Mouse (Mus musculus) lung, adult 18-20 months (tissue): ENCODE measurements around the gene Gm6614.
"Not testable (repeated sequence)": the region's sequence is repeated elsewhere in the genome, so short reads cannot be mapped to it uniquely, and the experiment has no call there.

Source experiments
- DNase-seq, 2 experiments: peaks; one replicate each; pipeline ENCODE4 v3.0.0; 2022; ENCODE audit warnings: mixed read lengths in 2 of 2

Gm6614 gene

DNA sequence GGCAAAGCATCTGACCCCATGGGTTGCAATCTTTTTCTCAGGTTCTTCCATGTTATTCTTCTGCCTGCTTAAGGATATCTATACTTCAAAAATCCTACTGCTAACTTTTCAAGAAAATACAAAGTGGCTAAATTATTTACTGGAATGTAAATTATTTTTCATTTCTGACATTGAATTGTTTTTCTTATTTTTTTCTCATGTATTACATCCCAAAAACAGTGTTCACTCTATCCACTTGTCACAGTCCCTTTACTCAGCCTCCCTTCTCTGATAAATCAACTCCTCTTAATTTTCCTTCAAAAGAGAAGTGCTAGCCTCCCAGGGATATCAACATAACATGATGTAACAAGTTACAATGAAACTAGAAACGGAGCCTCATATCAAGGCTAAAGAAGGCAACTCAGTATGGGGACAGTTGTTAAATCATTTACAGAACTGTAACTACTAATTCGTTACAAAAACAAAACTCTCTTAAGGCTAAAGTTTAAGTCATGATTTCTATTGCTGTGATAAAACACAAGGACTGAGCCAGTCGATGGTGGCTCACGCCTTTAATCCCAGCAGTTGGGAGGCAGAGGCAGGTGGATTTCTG, at the start of gene Gm6614:
Gene Gm6614 (minus strand): TSS at position 51 of the 592 bp plus-strand sequence.
- DNase-seq: no peak

- not testable (repeated sequence) for DNase-seq
Measured at GRCm38 (mm10) chr6:142058281-142058680, 47.1 kb upstream of the Gm6614 start.

GRCm38 (mm10) chr6:142047689-142048088, 36.5 kb upstream of the Gm6614 start:
- DNase-seq: no peak

DNA sequence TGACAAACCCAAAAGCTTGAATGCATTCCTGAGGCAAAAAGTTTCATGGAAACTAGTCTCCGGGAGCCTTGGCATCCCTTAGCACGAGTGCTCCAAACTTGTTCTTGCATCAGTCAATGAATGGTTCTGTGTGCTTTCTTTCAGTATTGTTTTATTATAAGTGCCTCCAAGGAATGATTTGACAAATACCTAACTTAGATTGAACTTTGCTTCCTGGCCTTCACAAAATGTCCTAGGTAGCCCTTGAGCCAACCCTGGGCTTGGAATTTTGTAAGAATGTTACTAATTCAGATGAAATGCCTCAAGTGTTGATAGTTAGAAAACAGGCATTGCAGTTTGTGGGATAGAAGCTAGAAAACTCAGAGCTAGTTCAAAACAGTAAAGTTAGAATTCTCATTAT, 34.5 kb upstream of the Gm6614 start:
- DNase-seq: no peak

- no peak for DNase-seq
Measured at GRCm38 (mm10) chr6:142041896-142042295, 30.7 kb upstream of the Gm6614 start.

DNA sequence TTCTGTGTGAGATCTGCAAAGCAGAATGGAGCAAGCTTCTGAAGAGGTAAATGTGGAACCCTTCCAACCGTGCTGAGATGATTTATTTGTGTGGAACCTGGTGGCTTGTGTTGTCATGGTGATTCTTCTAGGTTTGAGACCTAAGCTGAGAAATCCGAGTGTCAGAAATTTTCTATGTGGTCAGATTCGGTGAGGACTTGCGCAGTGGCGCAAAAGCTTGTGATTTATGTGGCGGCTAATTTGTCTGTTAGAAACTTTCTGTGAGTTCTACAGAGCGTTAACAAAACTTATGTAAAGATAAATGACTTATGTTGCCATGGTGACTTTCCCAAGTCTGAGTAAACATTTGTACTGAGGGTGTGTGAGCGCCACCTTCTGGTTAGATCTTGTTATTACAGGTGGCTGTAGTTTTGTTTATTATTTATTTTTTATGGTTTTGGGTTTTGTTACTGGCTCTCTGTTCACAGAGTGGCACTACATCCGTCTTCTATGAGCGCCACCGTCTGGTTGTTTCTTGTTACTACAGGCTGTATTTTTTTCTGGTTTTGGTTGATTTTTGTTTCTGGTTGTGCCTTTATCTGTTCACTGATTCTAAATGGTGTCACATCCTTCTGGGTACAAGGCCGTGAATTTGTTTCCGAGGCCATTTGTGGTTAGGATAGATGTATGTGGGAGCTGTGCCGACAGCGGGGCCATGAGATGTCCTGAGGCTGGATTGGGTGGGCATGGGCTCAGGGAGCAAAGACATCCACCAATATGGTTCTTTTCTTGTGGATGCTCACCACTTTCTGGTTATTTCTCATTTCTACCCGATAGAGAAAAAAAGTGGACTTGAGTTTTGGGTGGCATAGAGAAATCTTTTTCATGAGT, 29.3 kb upstream of the Gm6614 start:
- DNase-seq: peak in 1 of 2 experiments; percentile 11

DNA sequence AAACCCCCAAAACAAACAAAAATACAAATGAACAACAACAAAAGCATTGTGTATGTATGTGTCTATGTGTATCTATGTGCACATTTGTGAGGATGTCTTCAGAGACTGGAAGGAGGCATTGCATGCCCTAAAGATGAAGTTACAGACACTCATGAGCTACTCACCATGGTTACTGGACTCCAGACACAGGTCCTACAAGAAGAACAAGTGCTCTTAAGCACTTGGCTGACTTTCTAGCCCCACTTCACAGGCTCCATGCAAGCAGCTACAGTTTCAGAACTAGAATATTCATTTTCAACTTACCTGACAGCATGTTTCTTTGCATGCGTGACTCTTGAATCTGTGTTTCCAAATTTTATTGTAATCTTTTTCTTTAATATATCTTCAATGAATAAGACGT, 24.6 kb upstream of the Gm6614 start:
- peak in 1 of 2 experiments; percentile 23 for DNase-seq

DNA sequence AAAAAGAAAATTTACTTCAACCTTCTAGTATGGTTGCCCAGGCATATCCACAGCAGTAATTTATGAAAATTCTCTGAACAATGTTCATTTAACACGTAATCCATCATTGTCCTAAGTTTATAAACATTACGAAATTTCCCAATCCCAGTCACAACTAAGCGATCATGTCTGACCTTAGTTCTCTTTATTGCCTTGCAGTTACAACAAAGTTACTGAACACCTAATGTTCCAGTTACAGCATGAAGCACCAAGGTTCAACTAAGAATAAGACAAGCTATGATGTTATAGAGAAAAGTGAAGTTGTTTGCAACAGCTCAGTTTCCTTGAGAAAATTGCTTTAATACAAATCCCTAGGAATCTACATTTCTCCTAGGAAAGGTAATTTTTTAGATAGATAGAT, 10.5 kb upstream of the Gm6614 start:
- DNase-seq: no peak

- DNase-seq: no peak
Measured at GRCm38 (mm10) chr6:141986772-141987171, 24.4 kb downstream of the Gm6614 start.

DNA sequence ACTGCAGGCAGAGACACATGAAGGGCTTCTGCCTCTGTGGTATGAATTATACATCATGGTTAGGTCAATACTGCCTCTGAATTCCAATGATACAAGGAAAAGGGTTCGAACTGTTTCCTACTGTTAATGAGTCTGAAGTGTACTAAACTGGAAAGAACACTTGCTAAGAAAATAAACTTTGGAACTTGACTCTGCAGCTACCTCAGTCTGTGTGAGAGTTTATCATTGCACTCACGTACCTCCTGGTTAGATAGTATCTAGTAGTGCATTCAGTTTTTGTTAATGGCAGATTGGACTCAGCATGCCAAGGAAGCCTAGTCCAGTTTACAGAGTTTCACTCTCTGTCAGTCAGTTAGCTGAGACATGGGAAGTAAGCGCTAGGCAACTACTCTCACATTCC, 26.6 kb downstream of the Gm6614 start:
- DNase-seq: no peak

DNA sequence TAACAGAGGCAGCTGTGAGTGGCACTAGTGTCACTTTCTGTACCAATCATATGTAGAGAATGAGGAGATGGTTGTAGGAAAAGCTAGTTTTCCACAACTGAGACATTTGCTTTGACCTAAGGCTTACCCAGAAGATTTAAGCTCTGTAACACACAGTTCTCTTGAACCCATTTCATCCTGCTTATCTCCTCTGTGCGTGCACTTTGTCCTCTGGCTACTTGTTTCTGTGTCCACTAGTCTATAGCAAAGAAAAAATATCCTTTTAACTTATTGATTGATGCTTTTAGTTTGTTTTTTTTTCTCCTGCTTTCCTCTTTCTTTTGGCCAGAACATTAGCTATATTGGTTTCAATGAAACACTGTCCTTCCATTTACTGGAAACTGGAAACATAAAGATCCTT, 48.8 kb downstream of the Gm6614 start:
- no peak for DNase-seq

GRCm38 (mm10) chr6:141961861-141962260, 49.4 kb downstream of the Gm6614 start:
- DNase-seq: no peak

DNA sequence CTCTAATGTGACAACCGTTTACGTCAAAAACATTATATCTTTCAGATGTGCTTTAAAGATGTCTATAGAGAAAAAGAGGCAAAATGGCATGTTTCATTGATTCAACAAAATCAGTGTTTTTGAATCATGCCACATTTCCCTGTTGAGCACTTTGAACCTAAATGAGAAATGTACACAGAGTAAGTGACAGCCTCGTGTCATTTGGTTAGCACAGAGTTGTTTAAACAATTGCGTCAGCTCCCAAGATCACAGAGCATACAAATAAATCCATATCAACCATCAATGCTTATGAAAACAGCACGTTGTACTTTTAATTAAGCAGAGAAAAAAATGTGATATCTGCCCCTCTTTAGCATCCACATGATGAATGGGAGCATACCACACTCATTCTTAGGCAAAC, 50.7 kb downstream of the Gm6614 start:
- no peak for DNase-seq

- DNase-seq: no peak
Measured at GRCm38 (mm10) chr6:141946862-141947261, 64.4 kb downstream of the Gm6614 start, which contains the start of gene Slco1a1. Slco1a1 (minus strand) TSS chr6:141946962.

- no peak for DNase-seq
Measured at GRCm38 (mm10) chr6:141940451-141940850, 70.8 kb downstream of the Gm6614 start.
